Mouse (Mus musculus): ENCODE results near the gene Capzb.

- TF ChIP-seq GATA1 (IDR thresholded peaks at IDR 0.05; ENCODE audit: low read length) (no peak), TAL1 (IDR thresholded peaks at IDR 0.05; ENCODE audit: low read length) (no peak)
These were observed 34.3 kb upstream of the Capzb start for GRCm38 (mm10) chr4:139158350-139158749.
